Mouse (Mus musculus) cerebellum, adult 11 months (tissue): ENCODE measurements around the gene Rnf181.

ENCODE experiments used
- DNase-seq: peaks from one replicate; pipeline ENCODE4 v3.0.0; 2022

Gene Rnf181

DNA sequence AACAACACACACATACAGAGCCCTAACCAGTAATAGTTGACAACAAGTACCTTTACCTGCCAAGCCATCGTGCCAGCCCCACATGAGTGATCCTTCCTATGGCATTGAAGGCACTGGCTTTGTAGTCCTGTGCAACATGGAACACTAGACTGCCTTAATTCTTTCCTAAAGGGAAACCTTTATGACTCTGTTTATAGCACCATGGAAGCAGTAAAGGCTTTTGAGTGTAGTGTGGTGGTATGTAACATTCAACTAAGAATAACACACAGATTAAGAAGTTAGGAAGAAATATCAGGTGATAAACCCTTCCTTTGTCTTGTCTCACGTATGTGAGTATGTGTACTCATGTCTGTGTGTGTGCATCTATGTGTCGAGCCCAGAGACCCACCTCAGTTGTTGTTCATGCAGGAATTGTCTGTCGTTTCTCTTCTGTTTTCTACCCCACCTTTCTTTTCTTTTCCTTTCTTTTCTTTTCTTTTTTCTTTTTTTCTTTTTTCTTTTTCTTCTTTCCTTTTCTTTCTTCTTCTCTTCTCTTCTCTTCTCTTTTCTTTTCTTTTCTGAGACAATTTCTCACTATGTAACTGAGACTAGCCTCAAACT lies at the start of gene Rnf181:
Gene Rnf181, minus strand, starts transcription at position 113 of the 600 bp plus-strand sequence.
- DNase-seq = no peak

DNA sequence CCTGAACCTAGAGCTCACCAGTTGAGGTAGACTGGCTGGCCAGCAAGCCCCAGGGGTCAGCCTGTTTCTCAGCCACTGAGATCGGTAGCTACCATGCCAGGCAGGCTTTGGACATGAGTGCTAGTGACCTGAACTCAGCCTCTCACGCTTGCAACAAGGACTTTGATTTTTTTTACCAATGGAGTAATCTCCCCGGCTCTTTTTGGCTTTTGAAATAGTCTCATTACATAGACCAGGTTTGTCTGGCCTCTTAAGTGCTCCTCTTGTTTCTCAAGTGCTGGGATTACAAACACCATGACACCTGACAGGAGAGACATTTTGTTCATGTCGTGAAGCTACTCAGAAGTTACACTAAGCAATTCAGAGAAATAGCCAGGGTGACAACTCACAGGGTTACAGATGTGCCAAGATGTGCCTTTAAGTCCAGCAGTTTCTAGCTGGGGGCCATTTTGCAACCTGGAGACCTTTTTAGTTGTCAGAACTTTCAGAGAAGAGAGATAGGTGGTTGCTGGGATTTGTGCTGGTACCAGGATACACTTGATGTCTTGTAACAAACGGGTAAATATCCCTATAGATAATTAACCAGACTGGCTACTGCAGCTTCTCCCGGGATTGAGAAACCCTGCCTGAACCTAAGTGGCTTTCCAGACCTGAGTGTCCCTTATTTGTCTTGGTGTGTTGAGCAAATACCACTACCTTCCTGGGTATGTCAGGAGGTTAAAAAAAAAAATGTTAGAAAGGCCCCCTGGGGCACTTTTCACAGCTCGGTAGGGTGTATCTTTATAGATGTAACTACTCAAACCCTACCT lies 49.4 kb upstream of the Rnf181 start:
- no peak for DNase-seq

DNA sequence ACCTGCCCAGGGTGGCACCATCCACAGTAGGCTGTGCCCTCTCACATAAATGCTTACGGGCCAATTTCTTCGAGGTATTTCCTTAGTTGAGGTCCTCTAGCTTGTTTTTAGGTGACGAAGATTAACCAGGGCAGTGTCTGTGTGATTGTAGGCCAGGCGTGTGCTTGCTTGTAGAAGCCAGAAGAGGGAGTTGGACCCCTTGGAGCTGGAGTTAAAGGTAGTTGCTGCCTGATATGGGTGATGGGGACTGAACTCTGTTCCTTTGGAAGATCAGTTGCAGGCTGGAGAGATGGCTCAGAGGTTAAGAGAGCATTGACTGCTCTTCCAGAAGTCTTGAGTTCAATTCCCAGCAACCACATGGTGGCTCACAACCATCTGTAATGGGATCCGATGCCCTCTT lies 48.4 kb upstream of the Rnf181 start:
- no peak for DNase-seq

DNA sequence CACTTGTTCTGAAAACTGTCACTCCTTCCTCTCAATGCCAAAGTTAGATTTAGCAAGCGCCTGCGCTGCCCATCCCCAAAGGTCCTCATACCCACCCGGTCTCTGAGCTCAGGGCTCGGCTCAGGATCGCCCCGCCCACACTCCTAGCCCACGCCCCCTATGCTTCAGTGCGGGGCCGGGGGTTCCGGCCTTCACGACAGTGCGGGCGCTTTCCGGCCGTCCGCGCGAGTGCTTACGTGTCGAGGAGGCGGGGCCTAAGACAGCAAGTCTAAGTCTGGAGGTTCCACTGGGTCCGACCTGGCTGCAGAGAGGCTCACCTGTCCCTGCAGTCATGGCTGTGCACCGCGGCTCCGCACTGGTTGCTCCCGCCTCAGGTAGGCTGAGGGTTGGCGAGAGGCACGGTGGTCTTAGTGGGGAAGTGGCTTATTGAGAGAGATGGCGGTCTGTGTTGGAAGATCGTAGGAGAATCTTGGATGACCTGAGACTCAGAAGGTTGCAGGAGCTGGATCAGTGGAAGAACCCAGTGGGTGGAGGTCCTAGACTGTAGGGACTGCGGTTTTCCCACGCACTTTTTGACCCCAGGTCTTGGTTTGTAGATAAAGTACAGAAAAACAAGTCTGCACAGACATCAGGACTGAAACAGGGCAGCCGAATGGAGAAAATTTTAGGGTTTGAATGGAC lies 47.5 kb upstream of the Rnf181 start, which contains the start of gene Ggcx:
Gene Ggcx, plus strand, starts transcription at position 233 of the 681 bp plus-strand sequence.
- DNase-seq = peak; percentile 92

DNA sequence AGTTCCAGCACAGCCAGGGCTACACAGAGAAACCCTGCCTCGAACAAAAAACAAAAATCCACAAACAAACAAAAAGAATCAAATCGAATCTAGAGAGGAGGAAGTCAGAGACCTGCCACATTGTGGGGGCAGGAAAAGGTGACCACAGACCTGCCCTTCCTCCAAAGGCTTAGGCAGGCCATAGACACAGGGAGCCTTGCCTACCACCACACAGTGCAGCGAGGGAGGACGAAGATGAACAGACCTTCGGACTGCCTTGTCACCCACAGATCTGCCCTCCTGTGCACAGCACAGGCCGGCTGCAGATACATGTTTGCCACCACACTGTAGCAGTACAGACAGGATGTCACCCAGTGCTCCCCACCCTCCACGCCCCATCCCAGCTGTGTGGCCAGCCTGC lies 43.8 kb upstream of the Rnf181 start:
- no peak for DNase-seq

DNA sequence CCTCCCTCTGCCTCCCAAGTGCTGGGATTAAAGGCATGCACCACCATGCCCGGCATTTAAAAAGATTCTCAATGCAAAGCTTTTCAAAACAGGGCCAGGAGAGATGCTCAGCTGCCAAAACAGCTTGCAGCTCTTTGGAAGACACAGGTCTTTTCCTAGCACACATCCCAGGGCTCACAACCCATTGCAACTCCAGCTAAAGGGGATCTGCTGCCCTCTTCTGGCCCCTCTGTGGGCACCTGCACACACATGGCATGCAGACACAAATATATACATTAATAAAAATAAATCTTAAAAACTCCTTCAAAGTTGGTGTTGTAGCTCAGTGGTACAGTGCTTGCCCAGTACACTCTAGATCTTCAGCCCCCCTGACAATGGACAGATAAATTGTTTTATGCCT lies 43.2 kb upstream of the Rnf181 start:
- DNase-seq = no peak

DNA sequence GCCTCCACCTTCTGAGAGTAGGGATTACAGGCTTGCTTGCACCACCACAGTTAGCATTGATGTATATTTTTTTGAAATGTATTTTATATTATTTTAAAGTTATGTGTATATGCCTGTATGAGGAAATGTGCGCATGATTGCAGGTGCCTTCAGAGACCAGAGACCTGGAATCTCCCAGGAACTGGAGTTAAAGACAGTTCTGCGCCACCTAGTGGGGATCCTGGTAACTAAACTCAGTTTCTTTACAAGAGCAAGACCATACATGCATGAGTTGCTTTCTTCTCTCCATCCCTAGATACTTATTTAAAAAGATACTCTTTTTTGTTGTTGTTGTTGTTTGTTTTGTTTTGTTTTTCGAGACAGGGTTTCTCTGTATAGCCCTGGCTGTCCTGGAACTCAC lies 42.8 kb upstream of the Rnf181 start:
- peak; percentile 56 for DNase-seq

DNA sequence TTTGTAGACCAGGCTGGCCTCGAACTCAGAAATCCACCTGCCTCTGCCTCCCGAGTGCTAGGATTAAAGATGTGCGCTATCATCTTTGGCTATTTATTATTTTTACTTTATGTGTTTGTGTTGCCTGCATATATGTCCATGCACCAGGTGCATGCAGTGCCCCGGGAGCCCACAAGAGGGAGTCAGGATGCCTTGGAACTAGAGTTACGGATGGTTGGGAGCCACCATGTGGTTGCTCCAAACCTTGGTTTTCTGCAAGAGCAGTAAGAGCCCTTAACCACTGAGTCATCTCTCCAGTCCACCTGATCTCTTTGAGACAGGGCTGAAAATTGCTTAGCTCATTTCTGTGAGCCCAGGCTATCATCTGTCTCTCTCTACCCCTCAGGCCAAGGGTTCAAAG lies 40.4 kb upstream of the Rnf181 start:
- DNase-seq = peak; percentile 70

DNA sequence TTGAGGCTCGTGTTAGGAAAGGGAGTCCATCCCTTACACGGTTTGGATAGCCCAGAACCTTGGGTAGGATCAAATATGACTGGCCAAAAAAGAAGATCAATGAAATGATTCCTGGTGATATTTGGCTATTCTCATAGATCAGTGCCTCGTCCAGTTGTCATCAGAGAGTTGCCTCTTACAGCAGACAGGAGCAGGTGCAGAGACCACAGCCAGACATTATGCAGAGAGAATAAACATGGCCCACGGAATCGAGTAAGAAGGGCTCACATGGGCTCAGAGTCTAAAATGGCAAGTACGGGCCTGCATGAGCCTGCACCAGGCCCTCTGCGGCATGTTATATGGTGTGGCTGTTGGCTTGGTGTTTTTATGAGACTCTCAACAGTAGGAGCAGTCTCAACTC lies 38.6 kb upstream of the Rnf181 start:
- no peak for DNase-seq

DNA sequence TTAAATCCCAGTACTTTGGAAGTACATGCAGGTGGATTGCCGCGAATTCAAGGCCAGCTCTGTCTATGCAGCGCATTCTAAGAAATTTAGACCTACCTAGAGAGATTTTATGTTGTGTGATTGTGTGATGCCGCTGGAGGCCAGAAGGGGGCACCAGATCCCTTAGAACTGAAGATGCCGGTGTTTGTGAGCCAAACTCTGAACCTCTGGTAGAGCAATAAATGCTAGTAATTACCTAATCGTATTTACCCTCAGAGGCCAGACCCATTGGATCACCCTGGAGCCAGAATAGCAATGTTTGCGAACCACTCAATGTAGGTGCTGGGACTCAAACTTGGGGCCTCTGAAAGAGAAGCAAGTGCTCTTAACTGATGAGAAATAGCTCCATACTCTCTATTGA lies 35.1 kb upstream of the Rnf181 start:
- peak; percentile 56 for DNase-seq

DNA sequence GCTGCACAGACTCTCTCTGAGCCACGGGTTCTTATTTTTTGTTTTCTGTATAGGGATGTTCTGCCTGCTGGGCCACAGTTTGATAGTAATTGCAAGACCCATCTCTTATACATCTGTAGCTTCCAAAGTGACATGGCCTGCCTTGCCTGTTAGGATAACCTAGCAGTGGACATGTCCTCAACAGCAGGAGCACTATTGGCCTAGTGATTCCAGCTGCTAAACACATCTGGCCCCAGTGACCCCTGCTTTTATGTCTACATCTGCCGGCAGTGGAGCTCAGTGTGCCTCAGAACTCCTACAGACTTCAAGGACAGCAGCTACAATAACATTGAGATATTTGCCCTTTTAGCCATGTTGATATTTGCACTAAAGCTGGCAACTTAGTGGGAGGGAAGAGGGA lies 33.2 kb upstream of the Rnf181 start:
- no peak for DNase-seq

DNA sequence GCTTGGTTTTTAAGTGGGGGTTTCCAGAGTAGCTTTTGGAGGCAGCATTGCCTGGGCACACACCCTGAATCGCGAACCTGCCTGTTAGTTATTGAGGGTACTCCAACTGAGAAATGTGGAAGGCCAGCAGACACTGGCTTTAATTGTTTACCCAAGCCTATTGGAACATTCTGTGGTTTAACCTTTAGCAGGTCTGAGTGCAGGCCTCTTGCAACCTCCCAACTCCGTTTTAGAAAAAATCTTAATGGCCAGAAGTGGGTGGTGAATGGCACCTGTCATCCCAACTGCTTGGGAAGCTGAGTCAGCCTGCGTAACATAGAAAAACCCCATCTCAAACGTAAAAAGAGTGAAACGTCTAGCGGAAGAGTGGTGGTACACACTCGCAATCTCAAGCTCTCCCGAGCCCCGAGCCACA lies 30.1 kb upstream of the Rnf181 start:
- DNase-seq = no peak

DNA sequence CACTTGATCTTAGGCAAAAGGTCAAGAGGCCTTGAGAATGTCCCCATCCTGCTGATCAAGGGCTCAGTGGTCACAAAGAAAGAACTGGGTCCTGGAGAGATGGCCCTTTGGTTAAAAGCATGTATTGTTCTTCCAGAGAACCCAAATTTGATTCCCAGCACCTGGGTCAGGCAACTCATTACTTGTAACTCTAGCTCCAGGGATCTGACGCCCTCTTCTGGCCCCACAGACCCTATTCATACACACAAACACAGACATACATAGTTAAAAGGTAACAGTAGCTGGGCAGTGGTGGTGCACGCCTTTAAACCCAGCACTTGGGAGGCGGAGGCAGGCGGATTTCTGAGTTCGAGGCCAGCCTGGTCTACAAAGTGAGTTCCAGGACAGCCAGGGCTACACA lies 25.6 kb upstream of the Rnf181 start:
- DNase-seq = no peak

DNA sequence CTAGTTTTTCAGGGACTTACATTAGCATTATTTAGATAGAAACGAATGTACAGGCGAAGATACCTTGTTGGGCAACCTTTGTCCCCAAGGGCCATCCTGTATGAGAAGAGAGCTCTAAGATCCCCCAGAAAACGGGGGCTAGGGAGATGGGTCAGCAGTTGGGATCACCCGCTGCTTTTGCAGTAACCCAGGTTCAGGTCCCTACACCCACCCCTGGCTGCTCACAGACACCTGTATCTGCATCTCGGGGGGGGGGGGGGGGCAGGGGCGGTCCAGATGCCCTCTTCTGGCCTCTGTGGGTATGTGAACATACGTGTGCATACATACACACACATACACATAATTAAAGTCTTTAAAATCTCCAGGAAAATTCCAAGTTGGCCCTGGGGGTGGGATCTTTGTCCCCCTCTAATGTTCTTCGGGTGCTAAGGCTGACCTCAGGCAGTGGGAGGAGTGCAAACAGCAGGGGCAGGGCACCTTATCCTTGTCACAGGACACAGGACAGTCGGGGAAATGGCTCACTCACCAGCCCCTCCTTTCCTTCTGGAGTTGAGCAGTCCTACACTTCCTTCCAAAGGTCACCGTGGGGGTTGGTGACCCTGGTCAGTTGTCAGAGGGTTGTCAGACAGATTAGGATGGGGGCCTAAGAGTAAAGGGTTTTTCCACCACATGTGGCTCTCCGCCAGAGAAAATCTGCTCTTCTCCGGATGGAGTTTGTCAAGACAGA lies 24.2 kb upstream of the Rnf181 start:
- no peak for DNase-seq

DNA sequence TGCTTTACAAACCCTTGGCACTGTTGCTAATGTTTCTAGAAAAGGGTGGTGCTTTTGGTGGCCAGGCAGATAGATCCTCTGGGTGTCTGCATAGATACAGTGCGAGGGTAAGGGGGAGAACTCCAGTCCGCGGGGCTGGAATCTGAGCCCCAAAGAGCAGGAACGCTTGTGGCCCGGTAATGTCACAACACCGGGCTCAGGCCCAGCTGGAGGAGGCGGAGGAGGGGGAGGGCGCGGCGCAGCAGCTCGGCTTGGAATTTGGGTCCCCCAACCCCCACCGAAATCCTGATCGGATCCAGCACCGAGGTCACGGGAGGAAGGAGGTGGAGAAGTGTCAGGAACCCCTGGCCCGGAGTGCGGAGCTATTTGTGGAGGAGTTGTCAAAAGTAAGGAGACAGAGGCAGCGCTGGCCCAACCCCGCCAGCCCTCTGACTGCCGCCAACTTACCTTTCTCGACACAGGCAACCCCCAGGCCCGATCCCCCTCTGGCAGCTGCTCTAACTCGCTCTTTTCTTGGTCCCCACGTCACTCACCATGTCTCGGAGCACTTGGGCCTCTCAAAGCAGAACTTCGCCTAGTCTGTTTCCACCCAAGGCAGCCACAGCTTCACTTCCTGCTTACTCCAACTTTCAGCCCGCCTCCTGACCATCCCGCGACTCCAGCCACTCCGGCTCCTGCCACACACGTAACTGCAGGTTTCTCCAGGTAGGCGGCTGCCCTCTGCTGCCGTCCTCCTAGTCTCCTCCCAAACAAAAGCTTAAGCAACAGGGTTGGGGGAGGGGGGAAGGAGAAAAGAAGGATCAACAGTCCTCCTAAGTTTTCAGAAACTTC lies 23.4 kb upstream of the Rnf181 start, which contains the start of gene Vamp8:
Gene Vamp8, minus strand, starts transcription at position 763 of the 831 bp plus-strand sequence.
- peak; percentile 51 for DNase-seq

DNA sequence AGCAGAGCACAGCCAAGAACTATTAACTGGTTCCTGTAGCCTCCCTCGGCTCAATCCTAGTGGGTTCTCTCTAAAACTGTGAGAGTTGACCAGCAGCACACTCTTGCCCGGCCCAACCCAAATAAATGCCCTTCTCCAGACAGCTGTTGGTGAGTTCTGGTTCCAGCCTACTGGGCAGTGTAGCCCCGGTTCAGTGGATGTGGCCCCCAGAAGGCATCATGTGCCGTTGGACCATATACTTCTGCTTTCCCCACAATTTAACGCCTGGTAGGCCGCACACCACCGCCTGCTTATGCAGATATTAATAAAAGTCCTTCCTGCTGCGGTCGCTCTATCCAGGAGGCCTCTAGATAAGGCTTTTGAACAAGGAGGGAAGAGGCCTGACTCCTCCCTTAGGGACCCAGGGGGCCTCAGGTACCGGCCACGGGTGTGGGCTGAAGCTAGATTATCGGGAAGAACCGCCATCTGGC lies 22.8 kb upstream of the Rnf181 start:
- peak; percentile 21 for DNase-seq

DNA sequence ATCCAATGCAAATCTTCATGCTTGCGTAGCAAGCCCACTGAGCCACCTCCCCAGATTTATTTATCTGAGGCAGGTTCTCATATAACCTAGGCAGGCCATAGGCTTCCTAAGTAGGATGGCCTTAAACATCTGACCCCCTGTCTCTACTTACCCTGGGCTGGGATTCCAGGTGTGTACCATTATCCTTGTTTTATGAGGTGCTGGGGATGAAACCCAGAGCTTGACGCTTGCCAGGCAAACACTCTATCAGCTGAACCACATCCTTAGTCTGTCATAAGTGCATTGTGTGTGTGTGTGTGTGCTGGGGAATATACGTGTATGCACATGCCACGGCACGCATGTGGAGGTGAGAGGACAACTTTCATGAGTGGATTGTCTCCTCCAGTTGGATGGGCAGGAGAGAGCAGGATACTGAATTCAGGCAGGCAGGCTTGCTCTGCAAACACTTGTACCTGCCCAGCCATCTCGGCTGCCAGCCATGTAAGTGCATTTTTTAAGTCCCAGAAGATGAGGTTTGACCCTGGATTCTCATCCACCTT lies 22.1 kb upstream of the Rnf181 start:
- no peak for DNase-seq

DNA sequence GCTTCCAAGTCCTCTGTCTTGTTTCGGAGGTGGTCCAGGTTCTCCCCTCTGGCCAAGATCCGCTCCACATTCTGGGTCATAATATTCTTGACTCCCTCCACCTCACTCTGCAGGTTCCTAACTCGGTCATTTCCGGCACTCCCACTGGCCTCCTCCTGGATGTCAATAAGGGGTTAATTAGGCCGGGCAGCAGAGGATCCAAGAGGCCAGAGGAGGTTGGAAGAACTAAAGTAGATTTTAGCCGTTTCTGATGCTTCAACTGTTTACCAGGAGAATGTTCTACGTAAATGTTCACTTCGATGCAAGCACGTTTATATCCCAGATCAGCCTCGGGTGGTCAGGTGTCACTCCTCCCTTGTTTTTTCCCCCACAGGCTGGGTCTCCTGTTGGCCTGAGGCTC lies 21.5 kb upstream of the Rnf181 start:
- DNase-seq = no peak

DNA sequence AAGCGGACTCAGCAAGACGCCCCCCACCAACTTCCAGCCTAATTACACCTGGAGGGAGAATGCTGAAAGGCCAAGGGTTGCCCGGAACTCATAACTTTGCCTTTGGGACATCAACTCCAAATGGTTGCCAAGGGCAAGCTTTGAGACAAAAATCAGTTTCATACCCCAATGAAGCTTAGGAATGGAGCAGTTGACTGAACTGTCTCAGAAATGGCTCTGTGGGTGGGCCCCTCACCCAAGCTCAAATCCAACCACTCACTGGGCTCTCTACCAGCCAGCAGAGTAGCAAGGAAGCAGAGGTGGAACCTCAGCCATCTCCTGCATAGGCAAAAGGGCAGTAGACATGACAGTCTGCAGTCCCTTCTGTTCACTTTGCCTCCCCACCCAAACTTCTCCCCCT lies 21.1 kb upstream of the Rnf181 start:
- DNase-seq = no peak

DNA sequence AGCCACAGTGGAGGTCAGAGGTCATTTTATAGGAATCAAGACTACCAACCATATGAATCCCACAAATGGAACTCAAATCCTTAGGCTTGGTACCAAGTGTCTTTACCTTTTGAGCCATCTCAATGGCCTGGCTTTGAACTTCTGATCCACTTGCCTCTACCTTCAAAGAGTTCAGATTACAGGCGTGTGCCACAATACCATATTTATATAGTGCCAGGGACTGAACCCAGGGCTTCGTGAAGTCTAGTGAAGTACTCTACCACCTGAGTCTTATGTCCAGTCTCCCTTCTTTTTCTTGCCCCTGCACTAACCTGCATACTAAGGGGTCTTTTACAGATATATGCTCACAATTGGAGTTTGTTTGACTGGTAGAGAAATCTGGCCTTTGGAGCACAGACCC lies 19.8 kb upstream of the Rnf181 start:
- DNase-seq = no peak

DNA sequence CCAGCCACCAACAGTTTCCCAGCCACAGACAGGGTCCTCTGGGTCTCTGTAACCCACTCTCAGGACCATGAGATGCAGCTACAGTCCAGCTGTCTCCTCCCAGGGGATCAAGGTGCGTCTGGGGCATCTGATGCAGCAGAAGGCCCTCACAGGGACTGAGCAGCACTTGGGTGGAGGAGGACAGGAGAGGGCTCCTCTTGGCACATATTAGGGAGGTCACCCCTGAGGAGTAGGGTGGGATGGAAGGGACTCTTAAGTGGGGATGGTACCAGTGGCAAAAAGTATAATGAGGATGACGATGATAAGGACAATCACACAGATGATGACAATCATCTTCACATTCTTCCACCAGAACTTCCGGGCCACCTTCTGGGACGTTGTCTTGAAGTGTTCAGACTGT lies 18.5 kb upstream of the Rnf181 start:
- no peak for DNase-seq

DNA sequence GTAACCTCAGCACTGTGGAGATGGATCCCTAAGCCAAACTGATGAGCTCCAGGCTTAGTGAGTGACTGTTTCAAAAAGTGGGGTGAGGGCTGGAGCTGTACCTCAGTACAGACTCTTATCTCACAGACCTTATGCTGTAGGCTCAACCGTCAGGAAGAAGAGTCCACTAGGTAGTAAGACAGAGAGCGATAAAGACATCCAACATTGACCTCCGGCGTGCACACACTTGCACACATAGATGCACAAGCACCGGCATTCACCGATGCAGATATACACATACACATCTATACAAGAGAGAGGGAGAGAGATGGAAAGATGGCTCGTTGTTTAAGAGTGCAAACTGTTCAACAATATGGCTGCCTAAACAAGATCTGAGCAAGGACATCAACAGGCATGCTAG lies 17.2 kb upstream of the Rnf181 start:
- no peak for DNase-seq
